Mouse (Mus musculus): ENCODE measurements at regions not wholly inside any gene's neighbourhood (a gene's known extent, or its start where the extent isn't known, plus 50 kb on each side); places are given as distances from the start of the nearest gene placed in this dataset.

- no peak for ATAC-seq (replicated peaks)
- Histone ChIP-seq H3K27me3 (replicated peaks) (no peaks in the 10 kb centered on the region), H3K4me3 (no peak overlapping the region), H3K9ac (no peak overlapping the region), H3K27ac (no peak overlapping the region), H3K36me3 (replicated peaks) (no peaks in the 10 kb centered on the region), H3K4me2 (no peak overlapping the region), H3K9me3 (no peaks in the 10 kb centered on the region), H3K4me1 (no peaks in the 10 kb centered on the region)
- 64% methylated on average over 5 of the region's 5 CpGs for WGBS
These were observed 867.1 kb upstream of the Slit2 start for GRCm38 (mm10) chr5:47115882-47116281.

GRCm38 (mm10) chr5:47095703-47096102, 887.2 kb upstream of the Slit2 start:
- Histone ChIP-seq H3K4me3 (no peak overlapping the region), H3K27ac (no peak overlapping the region), H3K27me3 (replicated peaks) (no peaks in the 10 kb centered on the region), H3K9me3 (no peaks in the 10 kb centered on the region), H3K4me2 (no peak overlapping the region), H3K9ac (no peak overlapping the region), H3K4me1 (no peaks in the 10 kb centered on the region), H3K36me3 (replicated peaks) (no peaks in the 10 kb centered on the region)
- ATAC-seq (replicated peaks) = no peak

GRCm38 (mm10) chr5:47052942-47053341, 930.0 kb upstream of the Slit2 start:
- Histone ChIP-seq H3K36me3 (replicated peaks) (no peaks in the 10 kb centered on the region), H3K9ac (no peak overlapping the region), H3K4me1 (no peaks in the 10 kb centered on the region), H3K27ac (no peak overlapping the region), H3K27me3 (replicated peaks) (no peaks in the 10 kb centered on the region), H3K9me3 (no peaks in the 10 kb centered on the region), H3K4me3 (no peak overlapping the region), H3K4me2 (no peak overlapping the region)
- ATAC-seq (replicated peaks) = no peak
- 27% methylated on average over 3 of the region's 3 CpGs for WGBS

GRCm38 (mm10) chr5:47036752-47037151, 946.2 kb upstream of the Slit2 start:
- H3K36me3 ChIP-seq (replicated peaks) = no peaks in the 10 kb centered on the region
- H3K27ac ChIP-seq = no peak overlapping the region
- H3K27me3 ChIP-seq (replicated peaks) = no peaks in the 10 kb centered on the region
- no peaks in the 10 kb centered on the region for H3K9me3 ChIP-seq
- H3K4me2 ChIP-seq = no peak overlapping the region
- ATAC-seq (replicated peaks) = no peak
- H3K4me1 ChIP-seq = no peaks in the 10 kb centered on the region
- no peak overlapping the region for H3K4me3 ChIP-seq
- WGBS = 67% methylated on average over 1 of the region's 1 CpGs
- no peak overlapping the region for H3K9ac ChIP-seq

GRCm38 (mm10) chr5:47034021-47034420, 948.9 kb upstream of the Slit2 start:
- Histone ChIP-seq H3K9me3 (no peaks in the 10 kb centered on the region), H3K36me3 (replicated peaks) (no peaks in the 10 kb centered on the region), H3K9ac (no peak overlapping the region), H3K27me3 (replicated peaks) (no peaks in the 10 kb centered on the region), H3K4me2 (no peak overlapping the region), H3K27ac (no peak overlapping the region), H3K4me3 (no peak overlapping the region), H3K4me1 (no peaks in the 10 kb centered on the region)
- WGBS = 61% methylated on average over 7 of the region's 7 CpGs
- no peak for ATAC-seq (replicated peaks)

GRCm38 (mm10) chr5:47014351-47014750, 968.6 kb upstream of the Slit2 start:
- ATAC-seq (replicated peaks) = no peak
- Histone ChIP-seq H3K4me3 (no peak overlapping the region), H3K4me2 (no peak overlapping the region), H3K9ac (no peak overlapping the region), H3K27me3 (replicated peaks) (no peaks in the 10 kb centered on the region), H3K4me1 (no peaks in the 10 kb centered on the region), H3K9me3 (no peaks in the 10 kb centered on the region), H3K36me3 (replicated peaks) (no peaks in the 10 kb centered on the region), H3K27ac (no peak overlapping the region)

GRCm38 (mm10) chr5:46992557-46992956, 990.4 kb upstream of the Slit2 start:
- Histone ChIP-seq H3K36me3 (replicated peaks) (no peaks in the 10 kb centered on the region), H3K4me3 (no peak overlapping the region), H3K4me2 (no peak overlapping the region), H3K9me3 (no peaks in the 10 kb centered on the region), H3K9ac (no peak overlapping the region), H3K27ac (no peak overlapping the region), H3K27me3 (replicated peaks) (no peaks in the 10 kb centered on the region), H3K4me1 (no peaks in the 10 kb centered on the region)
- 84% methylated on average over 4 of the region's 4 CpGs for WGBS
- no peak for ATAC-seq (replicated peaks)

- WGBS = 81% methylated on average over 2 of the region's 2 CpGs
- H3K4me2 ChIP-seq = no peak overlapping the region
- no peaks in the 10 kb centered on the region for H3K27me3 ChIP-seq (replicated peaks)
- H3K4me1 ChIP-seq = no peaks in the 10 kb centered on the region
- no peak overlapping the region for H3K9ac ChIP-seq
- no peak for ATAC-seq (replicated peaks)
- no peaks in the 10 kb centered on the region for H3K36me3 ChIP-seq (replicated peaks)
- no peak overlapping the region for H3K4me3 ChIP-seq
- no peaks in the 10 kb centered on the region for H3K9me3 ChIP-seq
- no peak overlapping the region for H3K27ac ChIP-seq
These were observed 996.4 kb upstream of the Slit2 start for GRCm38 (mm10) chr5:46986519-46986918.

GRCm38 (mm10) chr5:46980326-46980725, 1002.6 kb upstream of the Slit2 start:
- Histone ChIP-seq H3K36me3 (replicated peaks) (no peaks in the 10 kb centered on the region), H3K4me2 (no peak overlapping the region), H3K4me1 (no peaks in the 10 kb centered on the region), H3K4me3 (no peak overlapping the region), H3K27ac (no peak overlapping the region), H3K9me3 (no peaks in the 10 kb centered on the region), H3K9ac (no peak overlapping the region), H3K27me3 (replicated peaks) (no peaks in the 10 kb centered on the region)
- no peak for ATAC-seq (replicated peaks)
- 79% methylated on average over 2 of the region's 2 CpGs for WGBS

- no peaks in the 10 kb centered on the region for H3K36me3 ChIP-seq (replicated peaks)
- WGBS = 89% methylated on average over 5 of the region's 5 CpGs
- H3K4me2 ChIP-seq = no peak overlapping the region
- no peaks in the 10 kb centered on the region for H3K27me3 ChIP-seq (replicated peaks)
- no peaks in the 10 kb centered on the region for H3K4me1 ChIP-seq
- H3K9ac ChIP-seq = no peak overlapping the region
- H3K27ac ChIP-seq = no peak overlapping the region
- no peak for ATAC-seq (replicated peaks)
- no peak overlapping the region for H3K4me3 ChIP-seq
- no peaks in the 10 kb centered on the region for H3K9me3 ChIP-seq
These were observed 1014.0 kb upstream of the Slit2 start for GRCm38 (mm10) chr5:46968870-46969436.

- H3K27me3 ChIP-seq (replicated peaks) = no peaks in the 10 kb centered on the region
- H3K9me3 ChIP-seq = no peaks in the 10 kb centered on the region
- H3K9ac ChIP-seq = no peak overlapping the region
- H3K36me3 ChIP-seq (replicated peaks) = no peaks in the 10 kb centered on the region
- H3K27ac ChIP-seq = no peak overlapping the region
- H3K4me3 ChIP-seq = no peak overlapping the region
- WGBS = 57% methylated on average over 2 of the region's 2 CpGs
- H3K4me2 ChIP-seq = no peak overlapping the region
- H3K4me1 ChIP-seq = no peaks in the 10 kb centered on the region
- no peak for ATAC-seq (replicated peaks)
These were observed 1022.2 kb upstream of the Slit2 start for GRCm38 (mm10) chr5:46960749-46961148.

- no peaks in the 10 kb centered on the region for H3K27me3 ChIP-seq (replicated peaks)
- no peak overlapping the region for H3K9ac ChIP-seq
- no peaks in the 10 kb centered on the region for H3K9me3 ChIP-seq
- H3K4me2 ChIP-seq = no peak overlapping the region
- no peak overlapping the region for H3K27ac ChIP-seq
- WGBS = 86% methylated on average over 7 of the region's 7 CpGs
- no peak overlapping the region for H3K4me3 ChIP-seq
- ATAC-seq (replicated peaks) = no peak
- H3K4me1 ChIP-seq = no peaks in the 10 kb centered on the region
- no peaks in the 10 kb centered on the region for H3K36me3 ChIP-seq (replicated peaks)
These were observed 1056.6 kb upstream of the Slit2 start for GRCm38 (mm10) chr5:46926324-46926723.

- Histone ChIP-seq H3K9ac (no peak overlapping the region), H3K27me3 (replicated peaks) (no peaks in the 10 kb centered on the region), H3K36me3 (replicated peaks) (no peaks in the 10 kb centered on the region), H3K4me3 (no peak overlapping the region), H3K4me2 (no peak overlapping the region), H3K4me1 (no peaks in the 10 kb centered on the region), H3K9me3 (no peaks in the 10 kb centered on the region), H3K27ac (no peak overlapping the region)
- WGBS = 90% methylated on average over 2 of the region's 2 CpGs
- ATAC-seq (replicated peaks) = no peak
These were observed 1044.5 kb upstream of the Lcorl start for GRCm38 (mm10) chr5:46901909-46902308.

GRCm38 (mm10) chr5:46894037-46894436, 1036.6 kb upstream of the Lcorl start:
- Histone ChIP-seq H3K9ac (no peak overlapping the region), H3K9me3 (no peaks in the 10 kb centered on the region), H3K4me3 (no peak overlapping the region), H3K27ac (no peak overlapping the region), H3K4me2 (no peak overlapping the region), H3K27me3 (replicated peaks) (no peaks in the 10 kb centered on the region), H3K4me1 (no peaks in the 10 kb centered on the region), H3K36me3 (replicated peaks) (no peaks in the 10 kb centered on the region)
- WGBS = 89% methylated on average over 2 of the region's 2 CpGs
- ATAC-seq (replicated peaks) = no peak
